ENCODE assay signal across 8 mouse cellular contexts in the genomic region with DNA sequence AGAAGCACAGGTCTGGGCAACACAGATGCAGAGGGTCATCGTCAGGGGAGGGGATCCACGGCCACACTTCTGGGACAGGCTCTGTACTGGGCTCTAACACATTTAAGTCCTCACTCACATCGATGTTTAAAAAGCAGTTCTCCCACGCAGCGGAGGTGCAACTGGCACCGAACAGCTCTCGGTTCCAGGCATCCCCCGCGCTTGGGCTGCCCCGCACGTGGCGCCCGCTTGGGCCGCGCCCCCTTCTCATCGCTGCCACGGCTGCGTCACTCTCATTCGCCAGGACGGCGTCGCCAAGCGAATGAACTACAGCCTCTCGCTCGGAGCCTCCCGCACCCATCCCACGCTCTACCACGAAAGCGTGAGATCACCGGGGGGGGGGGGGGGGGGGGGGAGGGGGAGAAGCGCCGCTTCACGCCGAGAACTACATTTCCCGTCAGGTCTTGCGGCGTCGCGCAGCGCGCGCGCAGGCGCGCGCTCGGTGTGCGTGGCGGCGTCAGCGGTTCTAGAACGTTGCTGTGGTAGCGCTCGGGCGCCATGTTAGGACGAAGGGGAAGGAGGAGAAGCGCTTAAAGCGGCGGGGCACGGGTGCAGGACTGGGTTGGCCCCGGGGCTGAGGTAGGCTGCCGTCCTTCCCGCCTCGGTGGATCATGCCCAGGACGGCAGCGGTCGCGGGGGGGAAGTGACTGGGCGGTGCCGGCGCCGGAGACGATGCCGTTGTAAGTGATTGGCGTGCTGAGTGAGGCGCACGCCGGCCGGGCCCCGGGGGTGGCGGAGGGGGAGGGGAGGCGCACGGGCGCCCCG. TPM values are rescaled to one million over a fixed set of nuclear protein-coding genes. Genes with fewer than 3 reads are reported as not detected.
A peak's percentile ranks its signal among the peaks of the same experiment; 100 is the strongest.
DNase-seq lines count a peak whose midpoint lies in the region; ATAC-seq and TF ChIP-seq lines count a peak whose summit lies in the region.

A gene (plus strand): TSS at position 499 of the 804 bp plus-strand sequence.

- H3K4me3 ChIP-seq in bone marrow macrophage, adult 2 months (ENCODE audit: insufficient read depth, low read length): peak within 1 kb of the TSS; percentile 93
- H3K4me3 ChIP-seq in embryonic fibroblast, embryonic 13.5 days (ENCODE audit: insufficient read depth, low read length): peak within 1 kb of the TSS; percentile 96
- peak within 1 kb of the TSS; percentile 63 for H3K4me3 ChIP-seq in kidney, embryonic 14.5 days (ENCODE audit: low read length)
- peak within 1 kb of the TSS; percentile 89 for H3K4me3 ChIP-seq in limb, embryonic 15.5 days

- H3K4me2 ChIP-seq in kidney, embryonic 14.5 days (replicated peaks; ENCODE audit: low read depth, low read length): peak within 1 kb of the TSS; percentile 79
- H3K4me2 ChIP-seq in limb, embryonic 15.5 days: peak within 1 kb of the TSS; percentile 68

- peaks cover 27% of the 10 kb centered on the region for H3K4me1 ChIP-seq in bone marrow macrophage, adult 2 months (ENCODE audit: control insufficient read depth, insufficient read depth, low read length)
- peaks cover 2% of the 10 kb centered on the region; the same call in 1 of the 2 replicates for H3K4me1 ChIP-seq in embryonic fibroblast, embryonic 13.5 days (ENCODE audit: control insufficient read depth, insufficient read depth, low read length)
- H3K4me1 ChIP-seq in kidney, embryonic 14.5 days (ENCODE audit: control insufficient read depth, insufficient read depth, low read length): peaks cover 13% of the 10 kb centered on the region
- H3K4me1 ChIP-seq in limb, embryonic 15.5 days: peaks cover 9% of the 10 kb centered on the region

- WGBS in kidney, embryonic 14.5 days: under 1% methylated on average over 57 of the region's 85 CpGs
- under 1% methylated on average over 75 of the region's 85 CpGs for WGBS in limb, embryonic 15.5 days

- TF ChIP-seq POLR2A in bone marrow macrophage, adult 2 months (IDR thresholded peaks at IDR 0.05; ENCODE audit: borderline replicate concordance, low read depth, low read length): no peak
- TF ChIP-seq POLR2A in embryonic fibroblast, embryonic 13.5 days (IDR thresholded peaks at IDR 0.05; ENCODE audit: low read depth, low read length): peak; percentile 75

- no peaks in the 10 kb centered on the region for H3K9me3 ChIP-seq in kidney, embryonic 14.5 days (ENCODE audit: control insufficient read depth, low read length)
- H3K9me3 ChIP-seq in limb, embryonic 15.5 days: no peaks in the 10 kb centered on the region

- peak within 1 kb of the TSS; percentile 100 for H3K27ac ChIP-seq in bone marrow macrophage, adult 2 months (ENCODE audit: insufficient read depth, low read depth, low read length)
- H3K27ac ChIP-seq in embryonic fibroblast, embryonic 13.5 days (ENCODE audit: insufficient read depth, low read length): peak within 1 kb of the TSS; percentile 92
- H3K27ac ChIP-seq in kidney, embryonic 14.5 days (ENCODE audit: low read depth, low read length): peak within 1 kb of the TSS; percentile 92
- H3K27ac ChIP-seq in limb, embryonic 15.5 days: peak within 1 kb of the TSS; percentile 98

- peak; percentile 96 for DNase-seq in A20 (ENCODE audit: low read depth, low spot score)
- DNase-seq in heart, adult 9 months (ENCODE audit: low spot score in 2 of 2): peak; percentile 87 to 88
- peak; percentile 49 to 75 for DNase-seq in monocyte, adult 2 months (ENCODE audit: low read depth in 1 of 2, low spot score in 2 of 2)
- DNase-seq in spleen, postnatal 36 days (ENCODE audit: low spot score in 2 of 2): peak; percentile 86 to 89

- H3K36me3 ChIP-seq in kidney, embryonic 14.5 days (ENCODE audit: control insufficient read depth, insufficient read depth, low read length): no peaks in the 10 kb centered on the region
- H3K36me3 ChIP-seq in limb, embryonic 15.5 days: no peaks in the 10 kb centered on the region

- peak; percentile 95 for ATAC-seq in kidney, embryonic 14.5 days (ENCODE audit: low FRiP score, low TSS enrichment)
- peak; percentile 90 for ATAC-seq in limb, embryonic 15.5 days (ENCODE audit: insufficient number of reproducible peaks, low FRiP score, low TSS enrichment, low read depth)

- peak within 1 kb of the TSS; percentile 84 for H3K9ac ChIP-seq in kidney, embryonic 14.5 days (ENCODE audit: low read depth, low read length)
- H3K9ac ChIP-seq in limb, embryonic 15.5 days: peak within 1 kb of the TSS; percentile 87

- H3K27me3 ChIP-seq in kidney, embryonic 14.5 days (ENCODE audit: control insufficient read depth, insufficient read depth, low read length): no peaks in the 10 kb centered on the region
- no peaks in the 10 kb centered on the region for H3K27me3 ChIP-seq in limb, embryonic 15.5 days

- TF ChIP-seq CTCF in bone marrow macrophage, adult 2 months (IDR thresholded peaks at IDR 0.05; ENCODE audit: low read depth, low read length): no peak
- no peak for TF ChIP-seq CTCF in embryonic fibroblast, embryonic 13.5 days (IDR thresholded peaks at IDR 0.05; ENCODE audit: borderline replicate concordance, insufficient read depth, low read length)

RNA-seq across cellular contexts. Expression of the gene that starts here (rescaled TPM):
- 131 and 144 TPM in 2 replicates for polyA plus RNA-seq in bone marrow macrophage, adult 2 months (2012; ENCODE audit: insufficient read depth, insufficient read length, missing spikeins)
- 180 and 214 TPM in 2 replicates for polyA plus RNA-seq in embryonic fibroblast, embryonic 13.5 days (2011; ENCODE audit: insufficient read length, low read depth, missing spikeins)
- 181 and 197 TPM in 2 replicates for polyA plus RNA-seq in kidney, embryonic 14.5 days (2014; fragmentation: Nextera tagmentation; extraction: Ambion mirVana)
- 184 and 185 TPM in 2 replicates for polyA plus RNA-seq in limb, embryonic 15.5 days (2015; fragmentation: Nextera tagmentation; extraction: Ambion mirVana)

Comparison
In these comparisons a context has a peak if more than half of its experiments do, and no peak if none do; other contexts are left out.
1. Peak in every context shown above with its lines: DNase-seq, ATAC-seq, H3K4me3 ChIP-seq and H3K27ac ChIP-seq.